Mouse (Mus musculus) testis, adult 2 months (tissue): ENCODE measurements at regions not wholly inside any gene's neighbourhood (a gene's known extent, or its start where the extent isn't known, plus 50 kb on each side); places are given as distances from the start of the nearest gene placed in this dataset.

Experiments used
- H3K27ac ChIP-seq: fragments of 200-500 bp; 2 replicates; pipeline ENCODE4 v1.5.1; 2012; ENCODE audit warnings: low read depth, low read length; ENCODE audit not compliant: control insufficient read depth, insufficient read depth
- H3K27me3 ChIP-seq: fragments of 200-500 bp; 2 replicates; pipeline ENCODE4 v1.6.1; 2012; ENCODE audit warnings: mild to moderate bottlenecking, low read length, moderate library complexity; ENCODE audit not compliant: control insufficient read depth, insufficient read depth
- H3K36me3 ChIP-seq: fragments of 200-500 bp; 2 replicates; pipeline ENCODE4 v1.6.1; 2012; ENCODE audit warnings: mild to moderate bottlenecking, low read length; ENCODE audit not compliant: control insufficient read depth, insufficient read depth
- H3K4me1 ChIP-seq: fragments of 200-500 bp; 2 replicates; pipeline ENCODE4 v1.6.1; 2012; ENCODE audit warnings: low read length; ENCODE audit not compliant: control insufficient read depth, insufficient read depth
- H3K4me3 ChIP-seq: fragments of 200-500 bp; 2 replicates; pipeline ENCODE4 v1.5.1; 2012; ENCODE audit warnings: low read depth, mild to moderate bottlenecking, low read length, moderate library complexity, mixed read lengths; ENCODE audit not compliant: control insufficient read depth
- CTCF ChIP-seq: fragments of 200-500 bp; IDR thresholded peaks from 2 replicates; pipeline ENCODE4 v1.5.1; 2012; ENCODE audit warnings: low read depth, mild to moderate bottlenecking, inconsistent platforms, low read length, moderate library complexity; ENCODE audit not compliant: control insufficient read depth, insufficient read depth, insufficient replicate concordance
- POLR2A ChIP-seq: fragments of 200-500 bp; IDR thresholded peaks from 2 replicates; pipeline ENCODE4 v1.6.1; 2012; ENCODE audit warnings: low read depth, mild to moderate bottlenecking, inconsistent platforms, low read length, moderate library complexity; ENCODE audit not compliant: control insufficient read depth

- TF ChIP-seq CTCF (no peak), POLR2A (no peak)
- no peak overlapping the region for H3K4me3 ChIP-seq
- peaks cover 3% of the 10 kb centered on the region for H3K4me1 ChIP-seq
- H3K36me3 ChIP-seq = no peaks in the 10 kb centered on the region
- H3K27me3 ChIP-seq = no peaks in the 10 kb centered on the region
- H3K27ac ChIP-seq = no peak overlapping the region
These were observed 105.2 kb downstream of the Akap11 start for GRCm38 (mm10) chr14:78431406-78431805.

DNA sequence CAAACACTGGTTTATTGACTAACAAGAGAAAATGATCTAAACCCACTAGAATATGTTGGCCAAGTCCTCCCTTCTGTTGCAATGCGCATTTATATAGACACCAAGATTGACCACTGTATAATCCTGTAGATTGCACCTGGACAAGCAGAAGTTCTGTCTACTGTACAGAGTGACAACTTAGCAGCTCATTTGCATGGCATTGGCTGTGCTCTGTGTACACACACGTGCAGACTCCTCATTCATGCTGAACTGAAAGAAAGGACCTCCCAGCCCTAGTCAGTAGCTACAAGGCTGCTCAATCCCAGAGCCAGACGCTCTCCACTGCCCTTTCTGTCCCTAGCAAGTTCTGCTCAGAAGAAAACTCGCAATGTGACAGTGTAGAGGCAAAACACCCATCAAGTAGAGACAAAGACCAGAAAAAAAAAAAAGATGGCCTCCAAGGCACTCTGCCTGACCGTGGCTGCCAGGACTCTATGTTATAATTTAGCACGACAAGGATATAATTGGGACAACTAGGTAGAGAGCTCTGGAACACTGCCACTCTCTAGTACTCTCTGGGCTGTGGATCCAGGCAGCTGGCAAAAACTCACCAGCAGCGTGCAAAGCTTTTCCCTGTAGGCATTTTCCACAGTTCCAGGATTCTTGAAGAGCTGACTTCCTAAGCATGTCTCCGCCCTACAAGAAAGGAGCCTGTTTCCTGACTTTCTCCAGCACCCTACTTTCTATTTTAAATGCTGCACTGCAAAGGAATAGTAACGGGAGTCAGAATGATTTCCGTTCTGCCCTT, 108.2 kb downstream of the Akap11 start:
- Histone ChIP-seq H3K4me1 (no peaks in the 10 kb centered on the region), H3K27me3 (no peaks in the 10 kb centered on the region), H3K27ac (no peak overlapping the region), H3K36me3 (no peaks in the 10 kb centered on the region), H3K4me3 (no peak overlapping the region)
- TF ChIP-seq POLR2A (no peak), CTCF (no peak)

DNA sequence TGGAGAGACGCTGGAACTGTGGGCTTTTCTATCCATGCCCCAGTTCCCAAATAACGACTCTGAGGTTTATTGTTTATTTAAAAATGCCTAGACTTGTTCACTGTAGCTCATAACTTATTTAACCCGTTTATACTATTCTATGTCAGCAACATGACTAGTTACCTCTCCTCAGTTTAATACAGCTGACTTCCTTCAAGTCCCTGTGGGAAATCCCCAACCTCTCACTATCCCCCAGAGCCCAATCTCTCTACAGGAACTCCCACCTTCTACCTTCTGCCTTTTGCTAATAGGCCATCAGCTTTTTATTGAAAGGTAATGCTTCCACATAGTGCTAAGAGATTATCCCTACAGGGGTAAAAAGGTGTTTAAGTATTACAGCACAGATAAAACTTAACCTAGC, 109.5 kb downstream of the Akap11 start:
- Histone ChIP-seq H3K4me3 (no peak overlapping the region), H3K4me1 (no peaks in the 10 kb centered on the region), H3K27ac (no peak overlapping the region), H3K36me3 (no peaks in the 10 kb centered on the region), H3K27me3 (no peaks in the 10 kb centered on the region)
- no peak for TF ChIP-seq POLR2A
- TF ChIP-seq CTCF = no peak

DNA sequence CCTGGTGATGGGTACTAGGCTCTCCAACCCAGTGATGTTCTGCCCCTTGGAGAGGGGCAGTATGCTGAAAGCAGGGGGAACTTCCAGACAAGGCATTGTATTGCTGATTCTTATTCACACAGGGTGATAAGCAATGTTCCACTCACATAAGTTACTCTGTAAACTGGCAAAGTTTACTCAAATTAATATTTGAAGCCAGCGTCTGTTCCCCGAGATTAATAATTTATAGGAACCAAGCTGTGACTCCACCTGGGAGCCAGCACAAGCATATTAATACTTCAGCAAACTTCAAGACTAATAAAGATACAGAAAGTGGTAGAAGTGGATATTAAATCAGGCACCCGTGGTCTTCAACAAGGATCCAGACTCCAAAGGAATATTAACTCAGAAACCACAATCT, 114.0 kb downstream of the Akap11 start:
- H3K27me3 ChIP-seq = no peaks in the 10 kb centered on the region
- no peak overlapping the region for H3K27ac ChIP-seq
- TF ChIP-seq CTCF (no peak), POLR2A (no peak)
- H3K4me3 ChIP-seq = no peak overlapping the region
- no peaks in the 10 kb centered on the region for H3K36me3 ChIP-seq
- H3K4me1 ChIP-seq = no peaks in the 10 kb centered on the region

DNA sequence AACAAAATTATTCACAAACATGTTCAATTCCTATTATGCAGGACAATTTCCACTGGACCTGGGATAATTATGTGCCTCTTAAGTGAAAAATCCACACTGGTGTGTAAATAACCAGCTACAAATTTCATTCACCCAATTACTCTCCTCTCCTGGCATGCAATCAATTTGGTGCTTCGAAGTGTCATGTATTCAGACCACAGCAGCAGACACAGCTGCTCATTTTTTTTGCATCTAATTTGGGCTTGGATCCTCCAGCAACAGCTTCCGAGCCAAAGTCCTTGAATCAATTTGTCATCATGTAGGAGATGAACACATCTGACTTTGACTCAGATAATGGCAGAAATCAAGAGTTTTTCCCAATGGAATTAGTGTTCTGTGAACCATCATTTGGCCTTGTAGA, 113.1 kb upstream of the Tnfsf11 start:
- TF ChIP-seq POLR2A (no peak), CTCF (no peak)
- no peaks in the 10 kb centered on the region for H3K4me1 ChIP-seq
- no peak overlapping the region for H3K4me3 ChIP-seq
- no peaks in the 10 kb centered on the region for H3K27me3 ChIP-seq
- no peaks in the 10 kb centered on the region for H3K36me3 ChIP-seq
- H3K27ac ChIP-seq = no peak overlapping the region

DNA sequence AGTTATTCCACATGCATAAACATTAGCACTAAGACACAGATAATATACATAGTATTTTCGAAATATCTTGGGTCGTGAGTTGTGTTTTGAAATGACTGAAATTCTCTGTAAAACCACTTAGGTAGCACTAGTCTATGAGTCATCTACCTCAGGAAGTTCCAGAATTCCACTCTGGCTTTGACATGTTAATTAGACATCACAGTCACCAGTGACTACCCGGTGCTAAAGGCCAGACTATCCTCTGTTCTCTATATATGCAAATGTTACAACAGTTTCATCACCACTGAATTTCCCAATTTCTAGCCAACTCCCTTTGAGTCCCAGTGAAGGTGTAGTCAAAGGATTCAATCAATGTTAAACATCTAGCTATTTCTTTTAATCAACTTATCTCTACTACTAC, 112.3 kb upstream of the Tnfsf11 start:
- TF ChIP-seq POLR2A (no peak), CTCF (no peak)
- Histone ChIP-seq H3K4me1 (no peaks in the 10 kb centered on the region), H3K27ac (no peak overlapping the region), H3K36me3 (no peaks in the 10 kb centered on the region), H3K4me3 (no peak overlapping the region), H3K27me3 (no peaks in the 10 kb centered on the region)

- TF ChIP-seq POLR2A (no peak), CTCF (no peak)
- no peak overlapping the region for H3K27ac ChIP-seq
- no peak overlapping the region for H3K4me3 ChIP-seq
- H3K4me1 ChIP-seq = no peaks in the 10 kb centered on the region
- H3K27me3 ChIP-seq = no peaks in the 10 kb centered on the region
- H3K36me3 ChIP-seq = no peaks in the 10 kb centered on the region
These were observed 97.7 kb upstream of the Tnfsf11 start for GRCm38 (mm10) chr14:78405568-78405967.
